Mouse (Mus musculus): Measurements from ENCODE around the gene Cnst. TPM values are rescaled to one million over a fixed set of nuclear protein-coding genes. Genes with fewer than 3 reads are reported as not detected.

The Cnst gene
- polyA plus RNA-seq, 1 experiment: 10.3 TPM

GRCm38 (mm10) chr1:179547176-179547575 is 1.0 kb downstream of the Cnst start:
- Histone ChIP-seq H3K4me3 (ENCODE audit: control insufficient read depth, low read depth, low read length) (no peak overlapping the region), H3K27me3 (ENCODE audit: control insufficient read depth, insufficient read depth, low read length) (no peaks in the 10 kb centered on the region), H3K27ac (ENCODE audit: control insufficient read depth, insufficient read depth, low read depth, low read length) (no peak overlapping the region), H3K36me3 (ENCODE audit: control insufficient read depth, insufficient read depth, low read length) (no peaks in the 10 kb centered on the region; the same call in 1 of the 2 replicates), H3K4me1 (ENCODE audit: control insufficient read depth, insufficient read depth, low read length) (no peaks in the 10 kb centered on the region)
- TF ChIP-seq CTCF (IDR thresholded peaks at IDR 0.05; ENCODE audit: control insufficient read depth, insufficient read depth, insufficient replicate concordance, low read depth, low read length): no peak
- no peak for TF ChIP-seq POLR2A (IDR thresholded peaks at IDR 0.05; ENCODE audit: control insufficient read depth, low read depth, low read length)

- no peak overlapping the region for H3K27ac ChIP-seq (ENCODE audit: control insufficient read depth, insufficient read depth, low read depth, low read length)
- TF ChIP-seq CTCF (IDR thresholded peaks at IDR 0.05; ENCODE audit: control insufficient read depth, insufficient read depth, insufficient replicate concordance, low read depth, low read length) (no peak), POLR2A (IDR thresholded peaks at IDR 0.05; ENCODE audit: control insufficient read depth, low read depth, low read length) (no peak)
- H3K36me3 ChIP-seq (ENCODE audit: control insufficient read depth, insufficient read depth, low read length): no peaks in the 10 kb centered on the region
- H3K4me1 ChIP-seq (ENCODE audit: control insufficient read depth, insufficient read depth, low read length): no peaks in the 10 kb centered on the region
- no peaks in the 10 kb centered on the region for H3K27me3 ChIP-seq (ENCODE audit: control insufficient read depth, insufficient read depth, low read length)
- no peak overlapping the region for H3K4me3 ChIP-seq (ENCODE audit: control insufficient read depth, low read depth, low read length)
Measured at GRCm38 (mm10) chr1:179548220-179548619, 2.0 kb downstream of the Cnst start.

- TF ChIP-seq POLR2A (IDR thresholded peaks at IDR 0.05; ENCODE audit: control insufficient read depth, low read depth, low read length) (no peak), CTCF (IDR thresholded peaks at IDR 0.05; ENCODE audit: control insufficient read depth, insufficient read depth, insufficient replicate concordance, low read depth, low read length) (no peak)
- no peaks in the 10 kb centered on the region for H3K36me3 ChIP-seq (ENCODE audit: control insufficient read depth, insufficient read depth, low read length)
- no peak overlapping the region for H3K4me3 ChIP-seq (ENCODE audit: control insufficient read depth, low read depth, low read length)
- H3K27me3 ChIP-seq (ENCODE audit: control insufficient read depth, insufficient read depth, low read length): no peaks in the 10 kb centered on the region
- H3K4me1 ChIP-seq (ENCODE audit: control insufficient read depth, insufficient read depth, low read length): no peaks in the 10 kb centered on the region
- no peak overlapping the region for H3K27ac ChIP-seq (ENCODE audit: control insufficient read depth, insufficient read depth, low read depth, low read length)
Measured at GRCm38 (mm10) chr1:179548996-179549752, 3.0 kb downstream of the Cnst start.

- no peaks in the 10 kb centered on the region for H3K36me3 ChIP-seq (ENCODE audit: control insufficient read depth, insufficient read depth, low read length)
- no peaks in the 10 kb centered on the region for H3K4me1 ChIP-seq (ENCODE audit: control insufficient read depth, insufficient read depth, low read length)
- TF ChIP-seq CTCF (IDR thresholded peaks at IDR 0.05; ENCODE audit: control insufficient read depth, insufficient read depth, insufficient replicate concordance, low read depth, low read length) (no peak), POLR2A (IDR thresholded peaks at IDR 0.05; ENCODE audit: control insufficient read depth, low read depth, low read length) (no peak)
- no peaks in the 10 kb centered on the region for H3K27me3 ChIP-seq (ENCODE audit: control insufficient read depth, insufficient read depth, low read length)
- no peak overlapping the region for H3K4me3 ChIP-seq (ENCODE audit: control insufficient read depth, low read depth, low read length)
- H3K27ac ChIP-seq (ENCODE audit: control insufficient read depth, insufficient read depth, low read depth, low read length): no peak overlapping the region
Measured at GRCm38 (mm10) chr1:179551336-179551735, 5.2 kb downstream of the Cnst start.

GRCm38 (mm10) chr1:179551921-179552320 is 5.8 kb downstream of the Cnst start:
- H3K4me1 ChIP-seq (ENCODE audit: control insufficient read depth, insufficient read depth, low read length): no peaks in the 10 kb centered on the region
- no peaks in the 10 kb centered on the region for H3K27me3 ChIP-seq (ENCODE audit: control insufficient read depth, insufficient read depth, low read length)
- no peak overlapping the region for H3K4me3 ChIP-seq (ENCODE audit: control insufficient read depth, low read depth, low read length)
- TF ChIP-seq CTCF (IDR thresholded peaks at IDR 0.05; ENCODE audit: control insufficient read depth, insufficient read depth, insufficient replicate concordance, low read depth, low read length) (no peak), POLR2A (IDR thresholded peaks at IDR 0.05; ENCODE audit: control insufficient read depth, low read depth, low read length) (no peak)
- H3K27ac ChIP-seq (ENCODE audit: control insufficient read depth, insufficient read depth, low read depth, low read length): no peak overlapping the region
- no peaks in the 10 kb centered on the region for H3K36me3 ChIP-seq (ENCODE audit: control insufficient read depth, insufficient read depth, low read length)

- TF ChIP-seq CTCF (IDR thresholded peaks at IDR 0.05; ENCODE audit: control insufficient read depth, insufficient read depth, insufficient replicate concordance, low read depth, low read length) (no peak), POLR2A (IDR thresholded peaks at IDR 0.05; ENCODE audit: control insufficient read depth, low read depth, low read length) (no peak)
- no peak overlapping the region for H3K4me3 ChIP-seq (ENCODE audit: control insufficient read depth, low read depth, low read length)
- H3K27ac ChIP-seq (ENCODE audit: control insufficient read depth, insufficient read depth, low read depth, low read length): no peak overlapping the region
Measured at GRCm38 (mm10) chr1:179552751-179553150, 6.6 kb downstream of the Cnst start.

GRCm38 (mm10) chr1:179553197-179553948 is 7.2 kb downstream of the Cnst start:
- no peaks in the 10 kb centered on the region for H3K27me3 ChIP-seq (ENCODE audit: control insufficient read depth, insufficient read depth, low read length)
- H3K27ac ChIP-seq (ENCODE audit: control insufficient read depth, insufficient read depth, low read depth, low read length): no peak overlapping the region
- no peaks in the 10 kb centered on the region for H3K36me3 ChIP-seq (ENCODE audit: control insufficient read depth, insufficient read depth, low read length)
- H3K4me3 ChIP-seq (ENCODE audit: control insufficient read depth, low read depth, low read length): no peak overlapping the region
- no peaks in the 10 kb centered on the region for H3K4me1 ChIP-seq (ENCODE audit: control insufficient read depth, insufficient read depth, low read length)
- TF ChIP-seq POLR2A (IDR thresholded peaks at IDR 0.05; ENCODE audit: control insufficient read depth, low read depth, low read length) (no peak), CTCF (IDR thresholded peaks at IDR 0.05; ENCODE audit: control insufficient read depth, insufficient read depth, insufficient replicate concordance, low read depth, low read length) (no peak)

More at GRCm38 (mm10) chr1:179552751-179553150, 6.6 kb downstream of the Cnst start:
- no peaks in the 10 kb centered on the region for H3K36me3 ChIP-seq (ENCODE audit: control insufficient read depth, insufficient read depth, low read length)
- H3K4me1 ChIP-seq (ENCODE audit: control insufficient read depth, insufficient read depth, low read length): no peaks in the 10 kb centered on the region
- no peaks in the 10 kb centered on the region for H3K27me3 ChIP-seq (ENCODE audit: control insufficient read depth, insufficient read depth, low read length)

All from testis, adult 2 months (tissue).